Mouse (Mus musculus) embryonic fibroblast, embryonic 13.5 days (primary cell): ENCODE data around the gene Pepd.

Source experiments
- CTCF ChIP-seq: IDR thresholded peaks from 2 replicates; pipeline ENCODE4 v1.5.1; 2011; ENCODE audit warnings: mild to moderate bottlenecking, control low read depth, low read length, moderate library complexity, borderline replicate concordance; ENCODE audit not compliant: insufficient read depth
- POLR2A ChIP-seq: IDR thresholded peaks from 2 replicates; pipeline ENCODE4 v1.6.1; 2011; ENCODE audit warnings: low read depth, mild to moderate bottlenecking, control low read depth, low read length, moderate library complexity

DNA sequence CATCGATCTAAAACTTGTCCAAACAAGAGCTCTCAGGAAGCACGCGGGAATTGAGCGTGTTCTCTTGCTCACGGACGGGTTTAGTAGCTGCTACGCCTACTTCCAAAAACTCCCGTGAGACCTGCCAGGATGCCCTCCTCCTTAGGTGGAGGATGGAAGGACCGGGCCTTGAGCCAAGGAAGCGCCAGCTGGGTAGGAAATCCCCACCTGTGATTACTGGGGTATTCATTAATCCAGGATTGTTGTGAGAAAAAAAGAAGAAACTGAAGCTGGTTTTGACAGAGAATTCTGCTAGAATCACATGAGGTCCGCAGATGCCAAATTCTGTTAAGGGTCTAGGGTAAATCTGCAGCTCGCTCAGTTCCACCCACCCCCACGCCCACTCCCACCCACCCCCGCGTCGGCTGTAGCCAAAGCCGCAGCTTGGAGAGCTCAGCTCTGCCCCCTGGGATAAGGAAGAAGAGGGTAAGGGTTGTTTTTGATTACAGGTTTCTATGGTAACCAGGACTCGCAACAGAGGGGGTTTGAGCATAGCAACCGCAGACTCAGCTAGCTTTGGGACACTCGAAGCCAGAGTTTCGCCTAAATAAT is 174.2 kb downstream of the Pepd start:
- TF ChIP-seq POLR2A: no peak
- no peak for TF ChIP-seq CTCF
